Mouse (Mus musculus) heart, postnatal 0 days (tissue): ENCODE data around the gene Mnt.

Experiments
- CTCF ChIP-seq: IDR thresholded peaks from 2 replicates; pipeline ENCODE4 v1.5.1; 2016; ENCODE audit warnings: antibody characterized with exemption, control low read depth, low read depth
- EP300 ChIP-seq: IDR thresholded peaks from 2 replicates; pipeline ENCODE4 v1.6.1; 2016; ENCODE audit warnings: antibody characterized with exemption, low read depth

GRCm38 (mm10) chr11:74834650-74835277 lies 4.0 kb downstream of the Mnt start:
- TF ChIP-seq CTCF (no peak), EP300 (no peak)
